Mouse (Mus musculus): Measurements from ENCODE around the gene Spaca9. TPM values are rescaled to one million over a fixed set of nuclear protein-coding genes. Genes with fewer than 3 reads are reported as not detected.

The Spaca9 gene
- total RNA-seq, 2 experiments from 2014 or later, result not detected

DNA sequence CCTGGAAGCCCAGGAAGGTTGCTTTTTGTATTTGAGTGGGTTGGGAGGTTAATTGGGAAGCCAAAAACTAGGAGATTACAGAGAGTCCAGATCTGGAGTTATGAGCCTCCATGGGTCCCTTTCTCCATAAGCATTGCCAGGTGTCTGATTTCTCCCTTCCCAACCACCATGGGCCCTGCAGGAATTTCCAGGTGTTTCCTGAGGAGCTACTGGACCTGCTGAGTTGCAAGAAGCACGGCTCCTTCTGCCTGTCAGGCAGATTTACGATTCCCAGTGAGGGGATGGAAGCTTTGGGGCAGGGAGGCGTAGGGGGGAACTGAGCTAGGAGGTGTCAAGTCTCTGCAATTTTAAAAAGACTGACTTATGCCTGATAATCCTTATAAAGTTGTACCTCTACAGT lies 33.7 kb downstream of the Spaca9 start:
- DNase-seq, result no peak

DNA sequence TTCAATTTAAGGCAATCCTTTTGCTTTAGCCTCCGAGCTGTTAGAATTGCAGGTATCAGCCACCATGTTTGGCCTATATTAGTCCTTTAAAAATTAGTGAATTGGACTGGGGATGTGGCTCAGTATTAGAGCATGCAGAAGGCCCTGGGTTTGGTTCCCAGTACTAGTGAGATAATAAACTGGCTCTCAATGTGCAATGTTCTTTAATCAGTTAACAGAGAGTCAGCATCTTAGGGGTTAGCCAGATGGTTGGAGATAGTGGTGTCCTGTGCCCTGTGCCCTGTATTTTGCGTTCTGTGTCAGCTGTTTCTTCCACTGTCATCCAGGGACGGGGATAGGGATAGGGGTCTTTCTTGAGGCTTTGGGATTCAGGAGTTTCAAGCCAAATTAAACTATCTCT lies 36.6 kb downstream of the Spaca9 start:
- DNase-seq, result no peak

DNA sequence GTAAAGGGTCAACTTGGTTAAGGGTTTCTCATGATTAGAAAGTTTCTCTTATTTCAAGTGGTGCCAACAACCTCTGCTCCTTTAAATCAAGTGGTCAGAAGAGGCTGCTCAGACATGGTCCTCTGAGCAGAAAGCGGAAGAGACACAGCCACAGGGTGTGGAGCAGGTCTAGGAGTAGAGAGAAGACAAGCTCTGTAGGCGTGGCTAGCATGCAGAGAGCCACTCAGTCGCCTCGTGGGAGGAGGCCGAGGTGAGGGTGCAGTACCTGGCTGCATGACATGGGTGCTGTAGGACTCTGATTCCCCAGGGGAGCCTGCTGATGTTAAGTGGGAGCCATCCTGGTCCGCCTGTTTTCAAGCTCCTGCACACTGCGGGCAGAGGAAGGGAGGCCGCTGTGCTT lies 43.3 kb downstream of the Spaca9 start:
- no peak for DNase-seq

DNA sequence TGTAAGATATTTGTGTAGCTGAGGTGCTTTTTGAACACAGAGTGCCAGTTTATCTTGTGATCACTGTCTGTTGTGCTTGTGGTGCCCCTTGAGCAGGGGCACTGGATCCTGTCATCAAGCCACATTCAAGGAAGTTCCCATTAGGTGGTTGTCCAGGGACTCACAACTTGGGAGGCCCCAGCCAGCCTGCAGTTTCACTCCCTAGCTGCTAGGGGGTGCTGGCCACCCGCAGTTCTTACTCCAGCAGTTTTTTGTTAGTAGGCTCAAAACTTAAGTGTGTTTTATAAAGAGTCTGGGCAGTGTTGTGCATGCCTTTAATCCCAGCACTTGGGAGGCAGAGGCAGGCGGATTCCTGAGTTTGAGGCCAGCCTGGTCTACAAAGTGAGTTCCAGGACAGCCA lies 45.2 kb downstream of the Spaca9 start:
- peak in 1 of 2 experiments; percentile 13 for DNase-seq

DNA sequence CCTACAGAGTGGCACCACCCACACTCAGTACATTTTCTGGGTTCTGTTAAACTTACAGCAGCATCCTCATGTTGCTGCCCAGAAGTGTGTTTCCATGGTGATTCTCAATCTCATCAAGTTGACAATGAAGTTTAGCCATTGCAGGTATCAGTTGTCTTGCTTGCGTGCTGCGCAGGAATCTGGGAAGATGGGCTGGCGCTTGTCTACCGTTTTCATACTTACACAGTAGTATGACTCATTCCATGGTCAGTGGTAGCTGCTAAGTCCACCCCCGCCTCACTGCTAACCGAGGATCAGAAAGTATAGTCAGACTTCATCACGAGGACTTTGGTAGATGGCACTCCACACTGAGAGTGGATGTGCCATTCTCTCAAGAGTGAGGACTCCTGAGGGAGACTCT lies 46.2 kb downstream of the Spaca9 start:
- DNase-seq, result no peak

DNA sequence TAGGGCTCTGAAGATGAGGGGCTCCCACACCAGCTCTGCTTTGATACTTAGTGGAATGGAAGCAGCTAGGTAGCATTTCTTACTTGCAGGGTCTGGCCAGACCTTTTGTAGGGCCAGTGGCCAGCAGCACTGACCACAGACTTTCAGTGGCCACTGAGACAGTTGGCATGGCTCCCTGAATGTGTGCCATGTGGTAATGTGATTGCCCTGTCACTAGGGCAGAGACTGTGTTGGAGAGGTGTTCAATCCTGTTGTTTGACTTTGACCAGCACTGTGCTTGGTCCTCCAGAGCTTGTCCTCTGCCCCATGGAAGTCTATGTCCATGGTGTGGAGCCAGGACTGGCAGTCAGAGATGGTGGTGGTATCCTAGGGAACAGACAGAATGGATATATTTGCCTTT lies 49.0 kb downstream of the Spaca9 start:
- peak; percentile 14 to 17 for DNase-seq

DNA sequence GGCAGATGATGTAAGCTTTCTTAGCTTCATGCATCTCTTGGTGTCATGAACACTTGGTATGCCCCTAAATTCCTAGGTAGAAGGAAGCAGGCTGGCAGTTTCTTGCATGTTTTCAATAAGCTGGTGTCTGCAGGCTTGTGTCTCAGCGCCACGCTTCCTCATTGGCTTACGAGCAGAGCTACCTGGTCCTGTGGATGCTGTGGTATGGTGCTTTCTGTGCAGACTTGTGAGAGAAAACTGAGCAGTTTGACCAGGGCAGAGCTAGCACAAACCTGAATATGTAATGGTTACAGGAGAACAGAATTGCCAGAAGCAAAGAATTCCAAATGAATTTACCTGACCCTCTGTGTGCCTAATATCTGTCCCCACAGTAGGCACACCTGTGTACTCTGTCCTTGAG lies 56.4 kb downstream of the Spaca9 start:
- DNase-seq, result no peak

Small RNA genes lying within 50 kb of the gene (microRNA-seq; reads per million reads assigned to microRNA genes)
- gene Mir3088, result 0 reads per million in 2 experiments

Other genes with a start within 250 kb of the Spaca9 start
- under 1 TPM in 1 of 2 experiments, not detected in 1; 0.82 TPM for gene 1700007K13Rik, start 233.4 kb downstream of the Spaca9 start, total RNA-seq (2021)
- gene Mrps2, start 231.7 kb downstream of the Spaca9 start, total RNA-seq (2021), result 10 to 100 TPM; 42.6 to 43.7 TPM
- gene Gbgt1, start 202.8 kb downstream of the Spaca9 start, total RNA-seq (2021), result 1 to 10 TPM; 2.4 to 2.7 TPM
- 1 to 10 TPM; 1.1 to 1.2 TPM for gene Gm10134, start 193.6 kb downstream of the Spaca9 start, total RNA-seq (2021)
- 10 to 100 TPM in 1 of 2 experiments, 1 to 10 TPM in 1; 8.7 to 11.5 TPM for gene Ralgds, start 186.6 kb downstream of the Spaca9 start, total RNA-seq (2021)
- not detected for gene Cel, start 136.3 kb downstream of the Spaca9 start, total RNA-seq (2021)
- 10 to 100 TPM in 1 of 2 experiments, 1 to 10 TPM in 1; 9.3 to 10.2 TPM for gene Gtf3c5, start 116.0 kb downstream of the Spaca9 start, total RNA-seq (2021)
- gene Gfi1b, start 77.7 kb downstream of the Spaca9 start, total RNA-seq (2021), result not detected
- 10 to 100 TPM; 26.6 to 28.4 TPM for gene Tsc1, start 58.5 kb downstream of the Spaca9 start, total RNA-seq (2021)
- not detected for gene Ak8, start 437 bp upstream of the Spaca9 start, total RNA-seq (2021)
- 10 to 100 TPM; 17.0 to 22.1 TPM for gene Gtf3c4, start 140.6 kb upstream of the Spaca9 start, total RNA-seq (2021)
- gene Ddx31, start 140.7 kb upstream of the Spaca9 start, total RNA-seq (2021), result 1 to 10 TPM; 4.4 TPM
- not detected for gene Barhl1, start 216.9 kb upstream of the Spaca9 start, total RNA-seq (2021)